Mouse (Mus musculus) lung, adult 2 months (tissue): ENCODE results near the gene Gm20481.

Source experiments
- CTCF ChIP-seq: fragments of 200-500 bp; IDR thresholded peaks from 2 replicates; pipeline ENCODE4 v1.5.1; 2011; ENCODE audit warnings: mild to moderate bottlenecking, low read length, control low read depth; ENCODE audit not compliant: insufficient read depth
- POLR2A ChIP-seq: fragments of 200-500 bp; IDR thresholded peaks from 2 replicates; pipeline ENCODE4 v1.6.1; 2011; ENCODE audit warnings: low read depth, mild to moderate bottlenecking, control low read depth, low read length, borderline replicate concordance; ENCODE audit errors: extremely low read depth

DNA sequence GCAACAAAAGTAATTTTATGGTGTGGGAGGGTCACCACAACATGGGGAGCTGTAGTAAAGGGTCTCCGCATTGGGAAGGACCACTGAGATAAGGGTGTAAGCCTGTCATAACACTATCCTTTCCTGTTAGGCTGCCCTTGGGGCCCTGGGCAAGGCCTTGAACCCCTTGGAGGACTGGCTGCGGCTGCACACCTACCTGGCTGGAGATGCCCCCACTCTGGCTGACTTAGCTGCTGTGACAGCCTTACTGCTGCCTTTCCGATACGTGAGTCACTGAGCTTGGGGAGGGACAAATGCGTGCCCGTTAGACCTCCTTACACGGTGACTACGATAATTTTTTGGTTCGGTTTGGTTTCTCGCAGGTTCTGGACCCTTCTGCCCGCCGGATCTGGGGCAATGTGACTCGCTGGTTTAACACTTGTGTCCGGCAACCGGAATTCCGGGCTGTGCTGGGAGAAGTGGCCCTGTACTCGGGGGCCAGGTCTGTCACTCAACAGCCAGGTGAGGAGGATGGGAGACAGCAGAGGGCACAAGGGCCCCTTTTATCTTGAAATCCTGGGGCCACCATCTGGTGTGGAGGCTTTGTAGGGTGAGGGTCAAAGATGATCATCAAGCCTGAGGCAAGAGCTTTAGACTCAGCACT lies 34.5 kb downstream of the Gm20481 start:
- TF ChIP-seq CTCF, result no peak
- TF ChIP-seq POLR2A, result no peak
